Mouse (Mus musculus): ENCODE results near the gene Trim7.
"Not testable (repeated sequence)": the region's sequence is repeated elsewhere in the genome, so short reads cannot be mapped to it uniquely, and the experiment has no call there.

The Trim7 gene

GRCm38 (mm10) chr11:48825979-48826751 lies at the start of gene Trim7, which contains the start of gene Gm12184:
Trim7 (plus strand) TSS chr11:48826140.
Gm12184 (minus strand) TSS chr11:48826655.
- DNase-seq (ENCODE audit: low read depth, low spot score), result not testable (repeated sequence)

GRCm38 (mm10) chr11:48776664-48777063 lies 49.3 kb upstream of the Trim7 start:
- DNase-seq (ENCODE audit: low read depth, low spot score), result no peak

- DNase-seq (ENCODE audit: low read depth, low spot score), result no peak
Measured at GRCm38 (mm10) chr11:48777303-48777702, 48.6 kb upstream of the Trim7 start.

GRCm38 (mm10) chr11:48779450-48779849 lies 46.5 kb upstream of the Trim7 start:
- peak; percentile 64 for DNase-seq (ENCODE audit: low read depth, low spot score)

GRCm38 (mm10) chr11:48782243-48782642 lies 43.7 kb upstream of the Trim7 start:
- DNase-seq (ENCODE audit: low read depth, low spot score), result no peak

GRCm38 (mm10) chr11:48787455-48788211 lies 38.3 kb upstream of the Trim7 start:
- DNase-seq (ENCODE audit: low read depth, low spot score), result peak; percentile 72

- DNase-seq (ENCODE audit: low read depth, low spot score), result peak; percentile 94
Measured at GRCm38 (mm10) chr11:48788311-48789089, 37.4 kb upstream of the Trim7 start.

- DNase-seq (ENCODE audit: low read depth, low spot score), result no peak
Measured at GRCm38 (mm10) chr11:48789215-48789614, 36.7 kb upstream of the Trim7 start.

GRCm38 (mm10) chr11:48789973-48790823 lies 35.7 kb upstream of the Trim7 start:
- DNase-seq (ENCODE audit: low read depth, low spot score), result peak; percentile 86

GRCm38 (mm10) chr11:48790946-48791345 lies 35.0 kb upstream of the Trim7 start:
- DNase-seq (ENCODE audit: low read depth, low spot score), result no peak

- not testable (repeated sequence) for DNase-seq (ENCODE audit: low read depth, low spot score)
Measured at GRCm38 (mm10) chr11:48791894-48792293, 34.0 kb upstream of the Trim7 start.

- no peak for DNase-seq (ENCODE audit: low read depth, low spot score)
Measured at GRCm38 (mm10) chr11:48793184-48793583, 32.8 kb upstream of the Trim7 start.

GRCm38 (mm10) chr11:48795221-48795620 lies 30.7 kb upstream of the Trim7 start:
- no peak for DNase-seq (ENCODE audit: low read depth, low spot score)

- no peak for DNase-seq (ENCODE audit: low read depth, low spot score)
Measured at GRCm38 (mm10) chr11:48796290-48796689, 29.6 kb upstream of the Trim7 start.

- no peak for DNase-seq (ENCODE audit: low read depth, low spot score)
Measured at GRCm38 (mm10) chr11:48797287-48797686, 28.7 kb upstream of the Trim7 start.

- no peak for DNase-seq (ENCODE audit: low read depth, low spot score)
Measured at GRCm38 (mm10) chr11:48798308-48798707, 27.6 kb upstream of the Trim7 start.

- no peak for DNase-seq (ENCODE audit: low read depth, low spot score)
Measured at GRCm38 (mm10) chr11:48798984-48799920, 26.7 kb upstream of the Trim7 start.

GRCm38 (mm10) chr11:48799921-48800701 lies 25.8 kb upstream of the Trim7 start, which contains the start of gene Rack1:
Rack1 (plus strand) TSS chr11:48800332.
- peak; percentile 97 for DNase-seq (ENCODE audit: low read depth, low spot score)
